Mouse (Mus musculus) frontal cortex, postnatal 10 days (tissue): ENCODE results near the gene Srrm2.
A peak's percentile ranks its signal among the peaks of the same experiment; 100 is the strongest.

Source experiments
- DNase-seq, 2 experiments: peaks; one replicate each; pipeline ENCODE4 v3.0.0; 2022; ENCODE audit warnings: low spot score in 2 of 2, mixed read lengths in 1 of 2

Srrm2 gene

GRCm38 (mm10) chr17:23804426-23805085, 14.2 kb downstream of the Srrm2 start:
- DNase-seq: no peak

GRCm38 (mm10) chr17:23806867-23807266, 16.5 kb downstream of the Srrm2 start:
- DNase-seq: no peak

- DNase-seq: no peak
These were observed 17.6 kb downstream of the Srrm2 start for GRCm38 (mm10) chr17:23807918-23808317.

- DNase-seq: no peak
These were observed 25.3 kb downstream of the Srrm2 start for GRCm38 (mm10) chr17:23815641-23816040.

GRCm38 (mm10) chr17:23818579-23818978, 28.2 kb downstream of the Srrm2 start:
- no peak for DNase-seq

GRCm38 (mm10) chr17:23819235-23819634, 28.9 kb downstream of the Srrm2 start:
- no peak for DNase-seq

GRCm38 (mm10) chr17:23820731-23821130, 30.4 kb downstream of the Srrm2 start:
- no peak for DNase-seq

- DNase-seq: no peak
These were observed 31.8 kb downstream of the Srrm2 start for GRCm38 (mm10) chr17:23822094-23822493.

GRCm38 (mm10) chr17:23823018-23823417, 32.7 kb downstream of the Srrm2 start:
- no peak for DNase-seq

GRCm38 (mm10) chr17:23823614-23824013, 33.3 kb downstream of the Srrm2 start:
- DNase-seq: no peak

GRCm38 (mm10) chr17:23825591-23825990, 35.3 kb downstream of the Srrm2 start:
- DNase-seq: no peak

GRCm38 (mm10) chr17:23828271-23829001, 38.1 kb downstream of the Srrm2 start:
- DNase-seq: peak; percentile 57 to 70

GRCm38 (mm10) chr17:23829064-23829619, 38.8 kb downstream of the Srrm2 start, which contains the start of gene Elob:
Gene Elob, minus strand, starts transcription at chr17:23829136.
- DNase-seq: peak; percentile 75 to 84

- DNase-seq: no peak
These were observed 40.9 kb downstream of the Srrm2 start for GRCm38 (mm10) chr17:23831201-23831600.

GRCm38 (mm10) chr17:23836006-23836575, 45.8 kb downstream of the Srrm2 start, which contains the start of gene Prss33:
Gene Prss33, minus strand, starts transcription at chr17:23836056.
- DNase-seq: no peak

GRCm38 (mm10) chr17:23841145-23841544, 50.8 kb downstream of the Srrm2 start:
- DNase-seq: peak in 1 of 2 experiments; percentile 46

- no peak for DNase-seq
These were observed 52.9 kb downstream of the Srrm2 start for GRCm38 (mm10) chr17:23843141-23843811.

GRCm38 (mm10) chr17:23843812-23844273, 53.5 kb downstream of the Srrm2 start, which contains the start of the genes Prss32 and Prss41:
Gene Prss32, plus strand, starts transcription at chr17:23843855.
Gene Prss41, minus strand, starts transcription at chr17:23844172.
- DNase-seq: no peak

- DNase-seq: no peak
These were observed 59.7 kb downstream of the Srrm2 start for GRCm38 (mm10) chr17:23850028-23850427.

- peak in 1 of 2 experiments; percentile 54 for DNase-seq
These were observed 60.8 kb downstream of the Srrm2 start for GRCm38 (mm10) chr17:23850853-23851749.
